Mouse (Mus musculus) intestine, embryonic 16.5 days (tissue): ENCODE data around the gene Cdc37. TPM values are rescaled to one million over a fixed set of nuclear protein-coding genes. Genes with fewer than 3 reads are reported as not detected.

Experiments
- ATAC-seq: fragments of 200-750 bp; cut with Nextera tagmentation; 2 replicates; pipeline ENCODE4 v1.8.0; 2017; ENCODE audit warnings: moderate TSS enrichment, moderate library complexity
- H3K27ac ChIP-seq: fragments of 300-500 bp; sonication (generic); 2 replicates; pipeline ENCODE4 v1.5.1; 2014; ENCODE audit warnings: mild to moderate bottlenecking, low read length
- H3K27me3 ChIP-seq: fragments of 300-500 bp; sonication (generic); replicated peaks from 2 replicates; pipeline ENCODE4 v1.6.1; 2014; ENCODE audit warnings: low read length, control low read depth, mixed read lengths; ENCODE audit not compliant: control insufficient read depth, insufficient read depth
- H3K36me3 ChIP-seq: fragments of 300-500 bp; sonication (generic); 2 replicates; pipeline ENCODE4 v1.6.1; 2014; ENCODE audit warnings: low read length, control low read depth; ENCODE audit not compliant: control insufficient read depth, insufficient read depth
- H3K4me1 ChIP-seq: fragments of 300-500 bp; sonication (generic); 2 replicates; pipeline ENCODE4 v1.6.1; 2014; ENCODE audit warnings: low read length, control low read depth, mixed read lengths; ENCODE audit not compliant: control insufficient read depth, insufficient read depth
- H3K4me2 ChIP-seq: fragments of 300-500 bp; sonication (generic); 2 replicates; pipeline ENCODE4 v1.6.1; 2014; ENCODE audit warnings: low read depth, low read length, control low read depth
- H3K4me3 ChIP-seq: fragments of 300-500 bp; sonication (generic); 2 replicates; pipeline ENCODE4 v1.5.1; 2014; ENCODE audit warnings: mild to moderate bottlenecking, low read length
- H3K9ac ChIP-seq: fragments of 300-500 bp; sonication (generic); 2 replicates; pipeline ENCODE4 v1.6.1; 2014; ENCODE audit warnings: low read depth, low read length
- H3K9me3 ChIP-seq: fragments of 300-500 bp; sonication (generic); 2 replicates; pipeline ENCODE4 v1.6.1; 2016; ENCODE audit warnings: low read length, control low read depth; ENCODE audit not compliant: control insufficient read depth
- WGBS: fragments of 180-500 bp; shearing (Covaris S2); extraction: QIAGEN DNeasy Blood & Tissue Kit; methylation state at CpG from one replicate; pipeline ENCODE4 v1.1.7; 2014; 5-methylcytosine and 5-hydroxymethylcytosine counted together
- polyA plus RNA-seq: library from polyadenylated mRNA; unstranded; fragments of >200 nt; fragmentation: Nextera tagmentation; extraction: Ambion mirVana; gene quantifications from 2 replicates; pipeline ENCODE4 v1.2.1, GENCODE M21; 2015

Gene Cdc37
- polyA plus RNA-seq, 1 experiment from 2014 or later, result 261 TPM

- WGBS, result 75% methylated on average over 9 of the region's 9 CpGs
- Histone ChIP-seq H3K4me2 (no peak overlapping the region), H3K9ac (no peak overlapping the region), H3K27ac (no peak overlapping the region), H3K27me3 (no peaks in the 10 kb centered on the region), H3K4me1 (peaks cover 5% of the 10 kb centered on the region), H3K9me3 (no peaks in the 10 kb centered on the region), H3K4me3 (no peak overlapping the region), H3K36me3 (no peaks in the 10 kb centered on the region)
- no peak for ATAC-seq
Measured at GRCm38 (mm10) chr9:21133064-21133707, 16.6 kb downstream of the Cdc37 start.

GRCm38 (mm10) chr9:21132102-21132775, 17.5 kb downstream of the Cdc37 start:
- no peak overlapping the region for H3K27ac ChIP-seq
- WGBS, result 77% methylated on average over 12 of the region's 12 CpGs
- H3K9ac ChIP-seq, result no peak overlapping the region
- H3K36me3 ChIP-seq, result no peaks in the 10 kb centered on the region
- H3K9me3 ChIP-seq, result no peaks in the 10 kb centered on the region
- no peak overlapping the region for H3K4me3 ChIP-seq
- H3K27me3 ChIP-seq, result no peaks in the 10 kb centered on the region
- H3K4me2 ChIP-seq, result no peak overlapping the region
- no peak for ATAC-seq
- peaks cover 5% of the 10 kb centered on the region for H3K4me1 ChIP-seq

- Histone ChIP-seq H3K9ac (peak within 1 kb of the TSS; percentile 78), H3K36me3 (no peaks in the 10 kb centered on the region), H3K9me3 (no peaks in the 10 kb centered on the region), H3K4me1 (peaks cover 5% of the 10 kb centered on the region), H3K4me3 (peak within 1 kb of the TSS; percentile 75), H3K27ac (peak within 1 kb of the TSS; percentile 24), H3K27me3 (no peaks in the 10 kb centered on the region), H3K4me2 (peak within 1 kb of the TSS; percentile 76)
- WGBS, result 6% methylated on average over 37 of the region's 37 CpGs
- ATAC-seq, result peak; percentile 98
Measured at GRCm38 (mm10) chr9:21131059-21131956, 18.5 kb downstream of the Cdc37 start, which contains the start of gene Tyk2. TSS of gene Tyk2 (minus strand) at chr9:21131243.

GRCm38 (mm10) chr9:21126259-21126627, 23.5 kb downstream of the Cdc37 start:
- no peak for ATAC-seq
- peaks cover 5% of the 10 kb centered on the region for H3K4me1 ChIP-seq
- WGBS, result 69% methylated on average over 2 of the region's 2 CpGs
- H3K36me3 ChIP-seq, result peaks cover 7% of the 10 kb centered on the region; the same call in 1 of the 2 replicates
- no peaks in the 10 kb centered on the region for H3K9me3 ChIP-seq
- no peak overlapping the region for H3K9ac ChIP-seq
- no peak overlapping the region for H3K4me3 ChIP-seq
- no peak overlapping the region for H3K4me2 ChIP-seq
- H3K27me3 ChIP-seq, result no peaks in the 10 kb centered on the region
- H3K27ac ChIP-seq, result no peak overlapping the region

- peaks cover 7% of the 10 kb centered on the region; the same call in 1 of the 2 replicates for H3K36me3 ChIP-seq
- no peak overlapping the region for H3K9ac ChIP-seq
- no peak overlapping the region for H3K27ac ChIP-seq
- no peak overlapping the region for H3K4me3 ChIP-seq
- ATAC-seq, result no peak
- WGBS, result 85% methylated on average over 9 of the region's 9 CpGs
- no peak overlapping the region for H3K4me2 ChIP-seq
- H3K27me3 ChIP-seq, result no peaks in the 10 kb centered on the region
- H3K4me1 ChIP-seq, result peaks cover 5% of the 10 kb centered on the region
- no peaks in the 10 kb centered on the region for H3K9me3 ChIP-seq
Measured at GRCm38 (mm10) chr9:21125502-21126258, 24.1 kb downstream of the Cdc37 start.

GRCm38 (mm10) chr9:21124837-21125236, 24.9 kb downstream of the Cdc37 start:
- H3K4me2 ChIP-seq, result no peak overlapping the region
- no peak overlapping the region for H3K9ac ChIP-seq
- H3K9me3 ChIP-seq, result no peaks in the 10 kb centered on the region
- no peaks in the 10 kb centered on the region for H3K27me3 ChIP-seq
- no peak overlapping the region for H3K4me3 ChIP-seq
- H3K27ac ChIP-seq, result no peak overlapping the region
- peaks cover 7% of the 10 kb centered on the region; the same call in 1 of the 2 replicates for H3K36me3 ChIP-seq
- WGBS, result 78% methylated on average over 5 of the region's 5 CpGs
- no peaks in the 10 kb centered on the region for H3K4me1 ChIP-seq
- ATAC-seq, result no peak

GRCm38 (mm10) chr9:21121483-21121882, 28.3 kb downstream of the Cdc37 start:
- H3K27ac ChIP-seq, result no peak overlapping the region
- no peak overlapping the region for H3K9ac ChIP-seq
- H3K4me2 ChIP-seq, result no peak overlapping the region
- no peak for ATAC-seq
- H3K36me3 ChIP-seq, result peaks cover 7% of the 10 kb centered on the region; the same call in 1 of the 2 replicates
- H3K27me3 ChIP-seq, result no peaks in the 10 kb centered on the region
- H3K4me3 ChIP-seq, result no peak overlapping the region
- WGBS, result 89% methylated on average over 16 of the region's 16 CpGs
- H3K9me3 ChIP-seq, result no peaks in the 10 kb centered on the region
- no peaks in the 10 kb centered on the region for H3K4me1 ChIP-seq

- no peaks in the 10 kb centered on the region for H3K4me1 ChIP-seq
- no peak overlapping the region for H3K4me3 ChIP-seq
- no peak overlapping the region for H3K4me2 ChIP-seq
- H3K27me3 ChIP-seq, result no peaks in the 10 kb centered on the region
- WGBS, result 67% methylated on average over 6 of the region's 6 CpGs
- no peaks in the 10 kb centered on the region for H3K9me3 ChIP-seq
- H3K9ac ChIP-seq, result no peak overlapping the region
- H3K27ac ChIP-seq, result no peak overlapping the region
- 0 out of 2 replicates have a peak, but pooled peaks cover 3% of the 10 kb centered on the region for H3K36me3 ChIP-seq
- no peak for ATAC-seq
Measured at GRCm38 (mm10) chr9:21117073-21117472, 32.7 kb downstream of the Cdc37 start.
